Mouse (Mus musculus): ENCODE measurements around the gene Hmgb4. TPM values are rescaled to one million over a fixed set of nuclear protein-coding genes. Genes with fewer than 3 reads are reported as not detected.

Gene Hmgb4
- polyA plus RNA-seq, 1 experiment from 2014 or later, result not detected

DNA sequence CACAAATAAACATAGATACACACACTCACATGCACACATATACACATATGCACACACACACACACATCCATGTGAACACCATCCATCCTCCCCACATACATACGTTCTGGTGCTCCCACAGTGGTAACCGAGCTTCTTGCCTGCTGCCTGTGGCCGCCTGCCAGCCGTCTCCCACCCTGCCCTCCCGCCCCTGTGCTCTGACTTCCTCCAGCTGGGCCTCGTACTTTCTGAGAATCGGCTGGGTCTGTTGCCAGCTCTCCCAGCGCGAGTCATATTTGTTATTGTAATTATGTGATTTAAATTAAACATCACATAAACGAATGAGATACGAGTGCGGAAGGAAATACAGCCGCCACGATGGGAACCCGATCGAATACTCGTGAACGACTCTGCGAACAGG lies 10.2 kb upstream of the Hmgb4 start:
- H3K9ac ChIP-seq (replicated peaks; ENCODE audit: low read depth, low read length), result no peak overlapping the region
- H3K4me1 ChIP-seq (replicated peaks; ENCODE audit: control insufficient read depth, insufficient read depth, low read length), result peaks cover 35% of the 10 kb centered on the region
- H3K27me3 ChIP-seq (replicated peaks; ENCODE audit: control insufficient read depth, insufficient read depth, low read length), result no peaks in the 10 kb centered on the region
- ATAC-seq, result peak; percentile 74
- H3K36me3 ChIP-seq (ENCODE audit: control insufficient read depth, insufficient read depth), result 0 out of 2 replicates have a peak, but pooled peaks cover 2% of the 10 kb centered on the region
- H3K9me3 ChIP-seq (ENCODE audit: control insufficient read depth, low read length), result no peaks in the 10 kb centered on the region
- 0 out of 2 replicates have a peak overlapping the region, but pooled peaks have one; percentile 11 for H3K4me2 ChIP-seq (ENCODE audit: low read length)
- H3K4me3 ChIP-seq (replicated peaks; ENCODE audit: low read length), result no peak overlapping the region
- WGBS, result 39% methylated on average over 19 of the region's 19 CpGs
- no peak overlapping the region for H3K27ac ChIP-seq (ENCODE audit: low read length)

DNA sequence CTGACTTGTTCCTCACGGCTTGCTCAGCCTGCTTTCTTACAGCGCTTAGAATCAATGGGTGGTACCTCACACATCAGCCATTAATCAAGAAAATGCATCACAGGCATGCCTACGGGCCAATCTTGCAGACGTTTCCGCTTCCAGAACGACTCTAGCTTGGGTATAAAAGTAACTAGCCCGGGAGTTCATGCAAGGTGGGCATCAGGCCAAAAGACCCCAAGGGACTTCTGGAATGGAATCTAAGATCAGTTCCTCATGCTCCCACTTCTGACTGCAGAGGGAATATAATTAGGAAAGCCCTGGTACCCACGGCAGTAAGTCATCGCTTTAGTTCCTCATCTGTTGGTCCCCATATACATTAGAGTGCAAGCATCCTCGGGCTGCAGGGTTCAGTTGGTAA lies 9.4 kb upstream of the Hmgb4 start:
- Histone ChIP-seq H3K9me3 (ENCODE audit: control insufficient read depth, low read length) (no peaks in the 10 kb centered on the region), H3K27ac (ENCODE audit: low read length) (no peak overlapping the region), H3K36me3 (ENCODE audit: control insufficient read depth, insufficient read depth) (0 out of 2 replicates have a peak, but pooled peaks cover 2% of the 10 kb centered on the region), H3K4me3 (replicated peaks; ENCODE audit: low read length) (no peak overlapping the region), H3K4me2 (ENCODE audit: low read length) (no peak overlapping the region), H3K9ac (replicated peaks; ENCODE audit: low read depth, low read length) (no peak overlapping the region), H3K27me3 (replicated peaks; ENCODE audit: control insufficient read depth, insufficient read depth, low read length) (no peaks in the 10 kb centered on the region), H3K4me1 (replicated peaks; ENCODE audit: control insufficient read depth, insufficient read depth, low read length) (peaks cover 28% of the 10 kb centered on the region)
- WGBS, result 60% methylated on average over 10 of the region's 10 CpGs
- no peak for ATAC-seq

DNA sequence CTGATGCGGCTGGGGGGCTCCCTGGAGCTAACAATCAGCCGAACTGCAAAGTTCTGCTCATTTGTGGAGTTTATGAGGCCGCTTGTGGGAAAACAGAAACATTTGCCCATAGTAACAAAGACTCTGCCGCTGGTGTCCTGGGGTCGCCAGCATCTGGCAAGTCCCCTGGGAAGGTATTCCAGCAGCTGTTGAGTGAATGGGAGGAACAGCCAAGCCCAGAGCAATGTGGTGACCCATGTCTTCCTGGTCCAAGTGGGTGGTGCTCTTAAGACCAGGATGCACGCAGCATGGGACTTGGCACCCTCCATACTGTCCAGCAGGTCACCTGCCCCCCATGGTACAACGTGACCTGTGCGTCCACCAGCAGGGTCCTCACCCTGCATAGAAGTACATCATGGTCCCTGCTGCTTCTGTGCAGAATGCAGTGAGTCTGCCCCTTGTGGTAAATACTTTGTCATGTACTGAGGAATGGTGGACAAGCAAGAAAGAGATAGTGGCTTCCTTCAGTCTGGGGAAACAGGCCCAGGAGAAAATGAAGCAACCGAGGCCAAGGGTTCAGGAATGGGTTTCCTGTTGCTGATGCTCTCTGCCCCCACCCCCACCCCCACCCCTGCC lies 8.6 kb upstream of the Hmgb4 start:
- Histone ChIP-seq H3K27me3 (replicated peaks; ENCODE audit: control insufficient read depth, insufficient read depth, low read length) (no peaks in the 10 kb centered on the region), H3K9ac (replicated peaks; ENCODE audit: low read depth, low read length) (no peak overlapping the region), H3K27ac (ENCODE audit: low read length) (no peak overlapping the region), H3K4me3 (replicated peaks; ENCODE audit: low read length) (no peak overlapping the region), H3K4me2 (ENCODE audit: low read length) (no peak overlapping the region), H3K36me3 (ENCODE audit: control insufficient read depth, insufficient read depth) (0 out of 2 replicates have a peak, but pooled peaks cover 2% of the 10 kb centered on the region), H3K9me3 (ENCODE audit: control insufficient read depth, low read length) (no peaks in the 10 kb centered on the region), H3K4me1 (replicated peaks; ENCODE audit: control insufficient read depth, insufficient read depth, low read length) (peaks cover 26% of the 10 kb centered on the region)
- WGBS, result 91% methylated on average over 9 of the region's 9 CpGs
- no peak for ATAC-seq

DNA sequence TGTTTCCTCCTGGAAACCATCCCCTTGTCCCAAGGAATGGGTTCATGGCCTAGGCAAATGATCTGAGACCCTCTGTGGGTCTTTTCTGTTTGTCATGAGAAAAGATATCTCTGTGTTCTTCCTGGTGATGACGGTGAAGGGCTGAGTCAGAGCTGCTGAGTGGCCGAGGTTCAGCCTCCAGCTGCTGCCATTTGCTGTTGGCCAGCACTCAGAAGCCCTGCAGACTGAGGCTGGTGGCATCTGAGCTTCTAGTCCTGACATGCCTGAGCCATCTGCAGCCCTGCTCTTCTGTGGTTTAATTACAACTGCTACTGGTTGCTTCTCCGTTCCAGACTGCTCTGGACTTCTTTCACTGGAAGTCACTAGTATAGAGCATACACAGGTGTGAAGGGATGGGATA lies 4.6 kb upstream of the Hmgb4 start:
- H3K4me1 ChIP-seq (replicated peaks; ENCODE audit: control insufficient read depth, insufficient read depth, low read length), result peaks cover 4% of the 10 kb centered on the region
- 0 out of 2 replicates have a peak, but pooled peaks cover 2% of the 10 kb centered on the region for H3K36me3 ChIP-seq (ENCODE audit: control insufficient read depth, insufficient read depth)
- no peak overlapping the region for H3K4me3 ChIP-seq (replicated peaks; ENCODE audit: low read length)
- 91% methylated on average over 3 of the region's 3 CpGs for WGBS
- no peak for ATAC-seq
- no peak overlapping the region for H3K27ac ChIP-seq (ENCODE audit: low read length)
- no peak overlapping the region for H3K9ac ChIP-seq (replicated peaks; ENCODE audit: low read depth, low read length)
- no peaks in the 10 kb centered on the region for H3K27me3 ChIP-seq (replicated peaks; ENCODE audit: control insufficient read depth, insufficient read depth, low read length)
- no peak overlapping the region for H3K4me2 ChIP-seq (ENCODE audit: low read length)
- no peaks in the 10 kb centered on the region for H3K9me3 ChIP-seq (ENCODE audit: control insufficient read depth, low read length)

DNA sequence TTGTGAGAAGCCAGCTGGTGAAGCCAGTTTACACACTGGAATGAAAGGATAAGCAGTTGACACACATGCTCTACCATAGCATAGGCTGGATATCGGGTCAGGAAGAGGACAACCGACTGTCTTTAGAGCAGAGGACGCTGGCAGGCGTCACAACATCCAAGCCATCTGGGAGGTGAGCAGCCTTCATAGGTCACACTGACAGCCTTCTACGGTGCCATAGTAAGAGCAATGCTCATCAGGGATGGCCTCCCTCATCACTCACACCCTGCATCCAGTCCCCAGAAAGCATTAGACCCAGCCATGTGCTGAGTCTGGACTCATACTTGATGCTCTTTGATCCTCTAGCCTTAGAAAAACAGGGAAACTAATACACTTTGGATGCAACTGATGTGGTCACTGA lies 3.7 kb upstream of the Hmgb4 start:
- H3K27me3 ChIP-seq (replicated peaks; ENCODE audit: control insufficient read depth, insufficient read depth, low read length), result no peaks in the 10 kb centered on the region
- H3K36me3 ChIP-seq (ENCODE audit: control insufficient read depth, insufficient read depth), result 0 out of 2 replicates have a peak, but pooled peaks cover 2% of the 10 kb centered on the region
- no peak overlapping the region for H3K4me3 ChIP-seq (replicated peaks; ENCODE audit: low read length)
- H3K9ac ChIP-seq (replicated peaks; ENCODE audit: low read depth, low read length), result no peak overlapping the region
- WGBS, result 92% methylated on average over 5 of the region's 5 CpGs
- no peaks in the 10 kb centered on the region for H3K4me1 ChIP-seq (replicated peaks; ENCODE audit: control insufficient read depth, insufficient read depth, low read length)
- H3K9me3 ChIP-seq (ENCODE audit: control insufficient read depth, low read length), result no peaks in the 10 kb centered on the region
- H3K4me2 ChIP-seq (ENCODE audit: low read length), result no peak overlapping the region
- H3K27ac ChIP-seq (ENCODE audit: low read length), result no peak overlapping the region
- ATAC-seq, result no peak

DNA sequence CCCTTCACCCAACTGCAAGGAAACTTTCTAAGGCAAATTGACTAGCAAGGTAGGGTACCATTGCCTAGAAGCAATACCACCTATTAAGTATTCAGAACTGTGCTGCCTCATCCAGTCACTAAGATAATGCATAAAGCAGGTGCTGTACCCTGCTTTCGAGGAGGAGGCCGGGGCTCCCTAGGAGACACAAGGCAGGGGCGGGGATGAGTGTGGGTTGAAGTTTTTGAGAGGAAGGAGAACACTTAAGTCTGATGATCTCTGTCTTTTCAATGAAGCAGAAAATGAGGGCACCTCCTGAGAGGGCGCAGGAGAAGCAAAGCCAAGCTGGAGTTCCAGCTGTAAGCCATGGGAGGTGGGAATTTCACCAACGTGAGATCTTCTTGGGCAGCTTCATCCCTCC lies 1.5 kb downstream of the Hmgb4 start:
- ATAC-seq, result no peak
- WGBS, result 89% methylated on average over 5 of the region's 5 CpGs
- Histone ChIP-seq H3K27ac (ENCODE audit: low read length) (no peak overlapping the region), H3K27me3 (replicated peaks; ENCODE audit: control insufficient read depth, insufficient read depth, low read length) (no peaks in the 10 kb centered on the region), H3K9me3 (ENCODE audit: control insufficient read depth, low read length) (no peaks in the 10 kb centered on the region), H3K4me3 (replicated peaks; ENCODE audit: low read length) (no peak overlapping the region), H3K9ac (replicated peaks; ENCODE audit: low read depth, low read length) (no peak overlapping the region), H3K36me3 (ENCODE audit: control insufficient read depth, insufficient read depth) (no peaks in the 10 kb centered on the region), H3K4me2 (ENCODE audit: low read length) (no peak overlapping the region), H3K4me1 (replicated peaks; ENCODE audit: control insufficient read depth, insufficient read depth, low read length) (no peaks in the 10 kb centered on the region)

DNA sequence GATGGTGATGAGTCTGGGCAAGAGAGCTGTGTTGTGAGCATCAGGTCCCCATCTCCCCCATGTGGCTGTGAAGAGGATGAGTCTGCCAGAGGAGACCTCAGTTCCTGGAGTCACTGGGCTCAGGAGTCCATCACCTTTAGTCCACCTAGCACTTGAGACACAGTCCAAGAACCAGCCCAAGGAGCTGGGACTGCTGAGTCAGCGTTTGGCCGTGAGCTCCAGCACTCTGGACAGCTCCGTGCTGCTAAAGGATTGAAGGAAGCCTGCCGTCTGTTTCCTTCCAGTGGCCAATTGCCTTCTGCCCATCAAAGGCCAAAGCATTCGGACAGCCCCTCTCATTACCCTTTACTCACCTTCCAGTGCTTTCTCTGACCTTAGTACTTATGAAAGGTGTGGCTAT lies 12.1 kb downstream of the Hmgb4 start:
- H3K9ac ChIP-seq (replicated peaks; ENCODE audit: low read depth, low read length), result no peak overlapping the region
- H3K27me3 ChIP-seq (replicated peaks; ENCODE audit: control insufficient read depth, insufficient read depth, low read length), result no peaks in the 10 kb centered on the region
- no peaks in the 10 kb centered on the region for H3K36me3 ChIP-seq (ENCODE audit: control insufficient read depth, insufficient read depth)
- no peaks in the 10 kb centered on the region for H3K4me1 ChIP-seq (replicated peaks; ENCODE audit: control insufficient read depth, insufficient read depth, low read length)
- H3K4me3 ChIP-seq (replicated peaks; ENCODE audit: low read length), result no peak overlapping the region
- ATAC-seq, result no peak
- H3K4me2 ChIP-seq (ENCODE audit: low read length), result no peak overlapping the region
- no peak overlapping the region for H3K27ac ChIP-seq (ENCODE audit: low read length)
- 11% methylated on average over 5 of the region's 5 CpGs for WGBS
- H3K9me3 ChIP-seq (ENCODE audit: control insufficient read depth, low read length), result no peaks in the 10 kb centered on the region

DNA sequence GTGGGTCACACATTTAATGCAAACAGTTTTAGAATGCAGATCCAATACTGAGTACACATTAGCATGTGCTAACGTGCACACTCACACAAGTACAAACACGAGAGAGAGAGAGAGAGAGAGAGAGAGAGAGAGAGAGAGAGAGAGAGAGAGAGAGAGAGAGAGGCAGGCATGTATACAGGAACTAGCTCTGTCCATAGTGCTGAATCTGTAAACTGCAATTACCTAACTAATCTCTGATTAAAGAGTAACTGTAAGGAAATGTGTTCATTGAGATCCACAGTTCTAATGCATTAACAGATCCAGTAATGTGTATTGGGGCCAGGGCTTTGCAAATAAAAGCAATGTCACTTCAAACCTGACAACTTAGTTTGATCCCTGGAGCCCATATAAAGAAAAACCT lies 15.6 kb downstream of the Hmgb4 start:
- 28% methylated on average over 2 of the region's 2 CpGs for WGBS
- ATAC-seq, result no peak
- H3K4me3 ChIP-seq (replicated peaks; ENCODE audit: low read length), result no peak overlapping the region
- H3K36me3 ChIP-seq (ENCODE audit: control insufficient read depth, insufficient read depth), result no peaks in the 10 kb centered on the region
- no peaks in the 10 kb centered on the region for H3K27me3 ChIP-seq (replicated peaks; ENCODE audit: control insufficient read depth, insufficient read depth, low read length)
- H3K27ac ChIP-seq (ENCODE audit: low read length), result no peak overlapping the region
- no peak overlapping the region for H3K9ac ChIP-seq (replicated peaks; ENCODE audit: low read depth, low read length)
- no peaks in the 10 kb centered on the region for H3K9me3 ChIP-seq (ENCODE audit: control insufficient read depth, low read length)
- H3K4me2 ChIP-seq (ENCODE audit: low read length), result no peak overlapping the region
- H3K4me1 ChIP-seq (replicated peaks; ENCODE audit: control insufficient read depth, insufficient read depth, low read length), result peaks cover 12% of the 10 kb centered on the region

DNA sequence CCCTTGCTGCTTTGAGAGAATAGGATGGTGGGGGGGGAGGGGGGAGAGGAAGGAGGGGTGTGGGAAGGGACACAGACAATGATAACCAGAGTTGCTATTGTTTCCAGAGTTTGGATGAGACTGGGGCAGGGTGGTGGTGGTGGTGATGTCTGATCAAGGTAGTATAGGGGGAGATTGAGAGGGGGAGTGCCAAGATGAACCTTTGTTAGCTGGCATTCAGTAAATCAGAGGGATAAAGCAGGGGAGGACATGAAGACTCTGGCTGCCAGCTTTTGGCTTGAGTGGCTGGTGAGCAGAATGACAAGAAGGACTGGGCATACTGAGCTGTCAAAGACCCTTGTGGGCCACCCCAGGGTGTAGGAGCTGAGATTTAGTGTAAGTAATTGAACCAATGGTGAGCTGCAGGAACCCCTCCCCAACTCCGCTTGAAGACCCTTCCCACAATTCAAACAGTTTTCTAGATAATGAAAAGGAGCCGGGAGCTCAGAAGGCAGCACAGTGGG lies 18.9 kb downstream of the Hmgb4 start:
- H3K27me3 ChIP-seq (replicated peaks; ENCODE audit: control insufficient read depth, insufficient read depth, low read length), result no peaks in the 10 kb centered on the region
- H3K9me3 ChIP-seq (ENCODE audit: control insufficient read depth, low read length), result no peaks in the 10 kb centered on the region
- peaks cover 12% of the 10 kb centered on the region for H3K4me1 ChIP-seq (replicated peaks; ENCODE audit: control insufficient read depth, insufficient read depth, low read length)
- H3K4me3 ChIP-seq (replicated peaks; ENCODE audit: low read length), result no peak overlapping the region
- no peak overlapping the region for H3K4me2 ChIP-seq (ENCODE audit: low read length)
- 26% methylated on average over 2 of the region's 2 CpGs for WGBS
- no peak for ATAC-seq
- no peaks in the 10 kb centered on the region for H3K36me3 ChIP-seq (ENCODE audit: control insufficient read depth, insufficient read depth)
- no peak overlapping the region for H3K9ac ChIP-seq (replicated peaks; ENCODE audit: low read depth, low read length)
- no peak overlapping the region for H3K27ac ChIP-seq (ENCODE audit: low read length)

Measured in forebrain, embryonic 16.5 days (tissue).